Mouse (Mus musculus) hindbrain, embryonic 10.5 days (tissue): ENCODE measurements around the gene Preb. TPM values are rescaled to one million over a fixed set of nuclear protein-coding genes. Genes with fewer than 3 reads are reported as not detected.

Experiments
- DNase-seq: peaks from one replicate; pipeline ENCODE4 v3.0.0-alpha.2; 2017; ENCODE audit warnings: low spot score
- H3K27ac ChIP-seq: fragments of 300-500 bp; sonication (generic); 2 replicates; pipeline ENCODE4 v1.5.1; 2016; ENCODE audit warnings: mild to moderate bottlenecking, moderate library complexity
- H3K27me3 ChIP-seq: fragments of 300-500 bp; sonication (generic); 2 replicates; pipeline ENCODE4 v1.6.1; 2016; ENCODE audit warnings: mild to moderate bottlenecking; ENCODE audit not compliant: poor library complexity, insufficient read depth, severe bottlenecking
- H3K36me3 ChIP-seq: fragments of 300-500 bp; sonication (generic); 2 replicates; pipeline ENCODE4 v1.6.1; 2016; ENCODE audit warnings: mild to moderate bottlenecking, moderate library complexity
- H3K4me1 ChIP-seq: fragments of 300-500 bp; sonication (generic); replicated peaks from 2 replicates; pipeline ENCODE4 v1.6.1; 2016; ENCODE audit warnings: mild to moderate bottlenecking
- H3K4me3 ChIP-seq: fragments of 300-500 bp; sonication (generic); 2 replicates; pipeline ENCODE4 v1.5.1; 2016; ENCODE audit warnings: mild to moderate bottlenecking, moderate library complexity
- H3K9me3 ChIP-seq: fragments of 300-500 bp; sonication (generic); 2 replicates; pipeline ENCODE4 v1.6.1; 2016; ENCODE audit warnings: mild to moderate bottlenecking, moderate library complexity
- WGBS: fragments of 180-500 bp; shearing (Covaris S2); methylation state at CpG from one replicate; pipeline ENCODE4 v1.1.7; 2016; 5-methylcytosine and 5-hydroxymethylcytosine counted together
- polyA plus RNA-seq: library from polyadenylated mRNA; unstranded; fragments of >200 nt; fragmentation: Nextera tagmentation; extraction: Ambion mirVana; gene quantifications from 2 replicates; pipeline ENCODE4 v1.2.1, GENCODE M21; 2016

Preb gene
- polyA plus RNA-seq, 1 experiment from 2014 or later: 147 TPM

GRCm38 (mm10) chr5:30951706-30952105 lies 8.5 kb downstream of the Preb start:
- WGBS: 90% methylated on average over 6 of the region's 6 CpGs
- no peak for DNase-seq
- Histone ChIP-seq H3K4me1 (peaks cover 23% of the 10 kb centered on the region), H3K36me3 (peaks cover 45% of the 10 kb centered on the region), H3K9me3 (no peaks in the 10 kb centered on the region), H3K27me3 (peaks cover 4% of the 10 kb centered on the region), H3K27ac (no peak overlapping the region), H3K4me3 (no peak overlapping the region)

DNA sequence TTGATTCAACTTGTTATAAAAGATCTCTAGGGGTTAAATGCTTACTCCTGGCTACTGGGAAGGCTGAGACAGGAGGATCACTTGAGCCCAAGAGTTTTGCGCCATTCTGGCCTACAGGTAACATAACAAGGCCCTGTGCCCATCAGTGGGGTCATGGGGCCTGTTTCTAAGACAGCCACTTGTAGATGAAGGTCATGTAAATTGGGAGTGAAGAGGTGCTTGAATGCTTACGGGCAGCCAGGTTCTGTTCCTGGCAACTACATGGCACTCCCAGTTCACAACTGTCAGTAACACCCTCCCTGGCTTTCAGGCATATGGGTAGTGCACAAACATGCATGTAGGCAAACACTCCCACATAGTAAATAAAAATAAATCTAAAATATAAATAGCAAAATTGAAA lies 9.2 kb downstream of the Preb start:
- Histone ChIP-seq H3K9me3 (no peaks in the 10 kb centered on the region), H3K36me3 (peaks cover 43% of the 10 kb centered on the region), H3K4me3 (peak overlapping the region; percentile 66), H3K27me3 (peaks cover 10% of the 10 kb centered on the region), H3K27ac (no peak overlapping the region), H3K4me1 (peaks cover 23% of the 10 kb centered on the region)
- DNase-seq: no peak
- WGBS: 89% methylated on average over 2 of the region's 2 CpGs

GRCm38 (mm10) chr5:30950451-30950850 lies 9.7 kb downstream of the Preb start:
- 71% methylated on average over 4 of the region's 4 CpGs for WGBS

DNA sequence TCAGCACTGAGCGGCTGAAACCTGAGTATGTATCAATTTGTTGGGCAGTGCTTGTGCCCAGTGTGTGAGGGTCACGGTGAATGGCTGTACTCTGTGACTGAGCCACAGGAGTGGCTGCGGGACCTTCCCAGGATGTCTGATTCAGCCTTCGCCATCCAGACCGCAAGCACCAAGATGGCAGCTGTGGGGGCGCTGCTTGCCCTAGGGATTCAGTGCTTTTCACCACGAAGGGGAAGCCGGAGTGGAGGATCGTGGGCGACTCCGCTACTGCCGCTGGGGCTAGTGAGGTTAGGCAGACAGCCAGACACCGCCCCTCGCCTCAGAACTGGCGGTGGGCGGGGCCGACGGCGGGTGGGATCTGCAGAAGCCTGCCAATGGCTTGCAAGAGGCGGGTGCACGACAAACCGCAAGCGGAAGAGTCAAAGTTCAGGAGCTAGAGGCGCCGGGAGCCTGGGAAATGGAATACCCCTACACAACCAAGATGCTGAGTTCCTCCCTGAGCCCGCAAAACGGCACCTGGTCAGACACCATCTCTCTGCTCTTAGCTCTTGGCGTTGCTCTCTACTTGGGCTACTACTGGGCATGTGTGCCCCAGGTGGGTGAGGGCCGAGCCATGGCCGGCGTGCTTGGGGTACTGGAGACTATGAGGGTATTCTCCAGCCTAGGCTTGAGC lies 10.4 kb downstream of the Preb start:
- no peaks in the 10 kb centered on the region for H3K9me3 ChIP-seq
- peaks cover 32% of the 10 kb centered on the region for H3K36me3 ChIP-seq
- peaks cover 31% of the 10 kb centered on the region for H3K4me1 ChIP-seq
- H3K4me3 ChIP-seq: peak overlapping the region; percentile 66
- peak overlapping the region; percentile 87 for H3K27ac ChIP-seq
- peaks cover 22% of the 10 kb centered on the region for H3K27me3 ChIP-seq
- WGBS: under 1% methylated on average over 31 of the region's 31 CpGs
- DNase-seq: peak; percentile 93

More at GRCm38 (mm10) chr5:30950451-30950850, 9.7 kb downstream of the Preb start:
- Histone ChIP-seq H3K4me3 (peak overlapping the region; percentile 66), H3K27me3 (peaks cover 15% of the 10 kb centered on the region), H3K27ac (peak overlapping the region; percentile 87; the same call in 1 of the 2 replicates), H3K4me1 (peaks cover 24% of the 10 kb centered on the region), H3K36me3 (peaks cover 38% of the 10 kb centered on the region), H3K9me3 (no peaks in the 10 kb centered on the region)
- DNase-seq: no peak

DNA sequence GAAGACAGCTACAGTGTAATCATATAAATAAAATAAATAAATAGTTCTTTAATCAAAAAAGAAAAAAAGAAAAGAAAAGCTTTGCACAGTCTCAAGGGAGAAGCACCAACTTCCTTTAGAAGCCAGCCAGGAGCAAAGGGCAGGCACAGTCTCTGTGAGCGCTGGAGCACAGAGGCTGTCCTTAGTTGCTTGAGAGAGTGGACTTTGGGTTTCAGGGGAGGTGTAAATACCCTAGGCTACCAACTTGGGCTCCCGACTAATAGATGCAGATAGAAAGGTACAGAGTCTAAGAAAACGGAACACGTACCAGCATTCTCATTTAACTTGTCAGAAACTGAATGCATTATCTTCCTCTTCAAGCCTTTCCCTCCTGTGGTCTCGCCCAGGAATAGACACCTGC lies 11.5 kb downstream of the Preb start:
- H3K4me1 ChIP-seq: peaks cover 31% of the 10 kb centered on the region
- H3K36me3 ChIP-seq: peaks cover 20% of the 10 kb centered on the region
- peaks cover 30% of the 10 kb centered on the region for H3K27me3 ChIP-seq
- no peak for DNase-seq
- H3K27ac ChIP-seq: no peak overlapping the region
- H3K4me3 ChIP-seq: no peak overlapping the region
- H3K9me3 ChIP-seq: no peaks in the 10 kb centered on the region
- 74% methylated on average over 5 of the region's 5 CpGs for WGBS

GRCm38 (mm10) chr5:30944956-30945781 lies 15.0 kb downstream of the Preb start, which contains the start of gene Cgref1:
Gene Cgref1, minus strand, starts transcription at chr5:30945591.
- no peaks in the 10 kb centered on the region for H3K36me3 ChIP-seq
- peak within 1 kb of the TSS; percentile 82 for H3K27ac ChIP-seq
- peak; percentile 53 for DNase-seq
- WGBS: 6% methylated on average over 44 of the region's 44 CpGs
- H3K4me3 ChIP-seq: peak within 1 kb of the TSS; percentile 65
- H3K27me3 ChIP-seq: peaks cover 30% of the 10 kb centered on the region
- no peaks in the 10 kb centered on the region for H3K9me3 ChIP-seq
- H3K4me1 ChIP-seq: peaks cover 22% of the 10 kb centered on the region

DNA sequence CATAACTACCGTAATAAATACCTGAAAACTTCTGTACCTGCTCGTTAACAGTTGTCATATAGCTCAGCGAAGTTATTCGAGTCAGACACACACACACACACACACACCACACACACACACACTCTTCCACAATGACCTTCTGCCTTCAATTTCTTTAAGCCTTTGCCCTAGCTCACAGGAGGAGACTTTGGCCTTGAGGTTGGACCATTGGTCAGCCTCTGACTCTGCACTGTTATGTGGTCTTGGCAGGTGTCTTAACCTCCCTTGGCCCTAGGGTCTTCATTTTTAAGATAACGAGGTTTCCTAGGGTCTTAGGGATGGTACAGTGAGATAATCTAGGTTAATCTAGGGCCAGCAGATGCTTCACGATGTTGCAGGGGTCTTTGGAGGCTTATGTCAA lies 15.8 kb downstream of the Preb start:
- no peak for DNase-seq
- WGBS: 92% methylated on average over 6 of the region's 6 CpGs
- H3K27me3 ChIP-seq: peaks cover 30% of the 10 kb centered on the region
- H3K9me3 ChIP-seq: no peaks in the 10 kb centered on the region
- H3K4me3 ChIP-seq: no peak overlapping the region
- peaks cover 14% of the 10 kb centered on the region for H3K4me1 ChIP-seq
- H3K27ac ChIP-seq: no peak overlapping the region
- no peaks in the 10 kb centered on the region for H3K36me3 ChIP-seq

- Histone ChIP-seq H3K4me1 (peaks cover 8% of the 10 kb centered on the region), H3K27ac (no peak overlapping the region), H3K36me3 (no peaks in the 10 kb centered on the region), H3K9me3 (no peaks in the 10 kb centered on the region), H3K4me3 (no peak overlapping the region), H3K27me3 (peaks cover 30% of the 10 kb centered on the region)
- WGBS: 93% methylated on average over 2 of the region's 2 CpGs
- no peak for DNase-seq
Observed at GRCm38 (mm10) chr5:30943004-30943403, 17.2 kb downstream of the Preb start.

- Histone ChIP-seq H3K4me3 (no peak overlapping the region), H3K9me3 (no peaks in the 10 kb centered on the region), H3K36me3 (no peaks in the 10 kb centered on the region), H3K4me1 (no peaks in the 10 kb centered on the region), H3K27ac (no peak overlapping the region), H3K27me3 (no peaks in the 10 kb centered on the region)
- 93% methylated on average over 5 of the region's 5 CpGs for WGBS
- DNase-seq: no peak
Observed at GRCm38 (mm10) chr5:30934725-30935461, 25.3 kb downstream of the Preb start.

DNA sequence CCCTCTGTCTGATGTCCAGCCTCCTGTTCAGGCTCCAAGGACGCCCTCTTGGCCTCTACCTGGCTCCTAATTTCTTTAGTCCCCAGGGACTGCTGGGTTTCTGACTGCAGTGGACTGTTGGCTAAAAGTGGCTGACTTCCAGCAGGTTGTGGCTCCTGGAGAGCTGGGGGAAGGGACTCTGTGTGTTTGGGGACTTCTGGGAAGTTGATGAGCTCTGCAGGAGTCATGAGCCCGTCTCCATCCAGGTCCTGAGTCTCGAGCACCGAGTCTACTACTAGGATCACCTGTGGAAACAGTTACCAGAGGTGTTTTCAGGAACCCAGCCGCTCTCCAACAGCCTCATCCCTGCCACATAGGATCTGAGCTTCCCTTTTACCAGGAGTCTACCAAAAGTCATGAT lies 26.5 kb downstream of the Preb start:
- Histone ChIP-seq H3K27ac (no peak overlapping the region), H3K36me3 (no peaks in the 10 kb centered on the region), H3K27me3 (no peaks in the 10 kb centered on the region), H3K9me3 (no peaks in the 10 kb centered on the region), H3K4me1 (no peaks in the 10 kb centered on the region), H3K4me3 (no peak overlapping the region)
- DNase-seq: no peak
- 69% methylated on average over 5 of the region's 5 CpGs for WGBS

DNA sequence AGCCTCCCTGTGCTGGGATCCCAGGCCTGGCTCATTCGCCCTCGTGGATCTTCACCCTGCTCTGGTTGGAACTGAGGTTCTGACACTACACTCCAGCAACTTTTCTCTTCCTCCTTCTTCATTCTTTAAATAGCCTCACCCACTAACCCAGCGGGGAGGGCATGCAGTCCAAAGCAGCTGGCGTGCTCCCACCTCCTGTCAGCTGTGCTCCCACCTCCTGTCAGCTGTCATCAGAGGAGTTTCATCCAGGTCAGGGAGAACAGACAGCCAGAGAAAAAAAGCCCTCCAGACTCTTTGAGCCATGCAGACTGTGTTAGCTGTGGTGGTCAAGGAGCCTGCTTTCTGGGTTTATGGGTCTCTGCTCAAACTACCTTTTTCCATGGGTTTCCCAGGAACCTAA lies 28.8 kb downstream of the Preb start:
- no peaks in the 10 kb centered on the region for H3K27me3 ChIP-seq
- 0 out of 2 replicates have a peak, but pooled peaks cover 3% of the 10 kb centered on the region for H3K4me1 ChIP-seq
- 82% methylated on average over 4 of the region's 4 CpGs for WGBS
- H3K27ac ChIP-seq: no peak overlapping the region
- no peak overlapping the region for H3K4me3 ChIP-seq
- no peaks in the 10 kb centered on the region for H3K36me3 ChIP-seq
- H3K9me3 ChIP-seq: no peaks in the 10 kb centered on the region
- no peak for DNase-seq

DNA sequence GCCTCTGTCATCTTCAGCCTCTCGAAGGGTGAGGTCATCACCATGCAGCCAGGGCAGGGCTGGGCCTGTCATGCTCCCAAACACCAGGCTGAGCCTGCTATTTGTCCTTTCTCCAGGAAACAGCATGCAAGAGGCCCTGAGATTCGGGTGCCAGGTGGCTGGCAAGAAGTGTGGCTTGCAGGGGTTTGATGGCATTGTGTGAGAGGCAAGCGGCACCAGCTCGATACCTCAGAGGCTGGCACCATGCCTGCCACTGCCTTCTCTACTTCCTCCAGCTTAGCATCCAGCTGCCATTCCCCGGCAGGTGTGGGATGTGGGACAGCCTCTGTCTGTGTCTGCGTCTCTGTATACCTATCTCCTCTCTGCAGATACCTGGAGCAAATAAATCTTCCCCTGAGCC lies 29.3 kb downstream of the Preb start:
- Histone ChIP-seq H3K4me1 (0 out of 2 replicates have a peak, but pooled peaks cover 3% of the 10 kb centered on the region), H3K9me3 (no peaks in the 10 kb centered on the region), H3K36me3 (no peaks in the 10 kb centered on the region), H3K27me3 (no peaks in the 10 kb centered on the region), H3K27ac (no peak overlapping the region), H3K4me3 (no peak overlapping the region)
- DNase-seq: no peak
- WGBS: 87% methylated on average over 6 of the region's 6 CpGs
